Mouse (Mus musculus): ENCODE results near the gene Scg2. TPM values are rescaled to one million over a fixed set of nuclear protein-coding genes. Genes with fewer than 3 reads are reported as not detected.

Scg2 gene
- total and polyA plus RNA-seq, 3 experiments: not detected

DNA sequence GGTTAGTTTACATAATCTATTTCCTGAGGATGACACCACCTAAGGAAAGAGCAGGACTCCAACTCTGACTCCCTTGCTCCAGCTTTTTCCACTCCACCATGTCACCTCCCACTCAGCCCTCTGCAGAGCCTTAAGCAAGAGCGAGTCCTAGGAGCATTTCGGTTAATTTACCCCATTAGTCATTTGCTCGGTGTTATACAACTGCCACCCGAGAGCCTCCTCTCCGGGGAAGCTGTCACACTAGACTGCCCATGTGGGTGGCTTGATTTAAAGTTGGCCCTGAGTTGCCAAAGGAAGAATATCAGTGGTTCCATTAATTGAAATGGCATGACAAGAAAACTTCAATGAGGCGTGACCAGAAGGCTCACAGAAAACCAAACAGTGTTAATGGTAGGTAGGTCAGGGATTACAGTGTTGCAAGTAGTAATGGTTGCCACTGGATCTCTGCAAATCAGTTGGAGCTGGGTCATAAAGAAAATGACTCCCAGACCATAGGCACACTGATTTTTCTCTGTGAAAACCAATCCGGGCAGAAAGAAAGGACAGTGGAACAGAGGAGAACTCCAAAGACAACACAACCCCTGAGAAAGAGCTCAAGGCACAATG is 33.5 kb downstream of the Scg2 start:
- no peak for DNase-seq (ENCODE audit: low read depth, low spot score)
- Histone ChIP-seq H3K4me3 (ENCODE audit: control insufficient read depth in 1 of 2, insufficient read depth in 1 of 2, low read depth in 2 of 2, low read length in 2 of 2) (no peak overlapping the region), H3K9me3 (replicated peaks; ENCODE audit: insufficient read depth, low read length) (no peaks in the 10 kb centered on the region), H3K4me1 (ENCODE audit: control insufficient read depth in 1 of 2, insufficient read depth in 2 of 2, low read length in 2 of 2) (no peaks in the 10 kb centered on the region), H3K9ac (ENCODE audit: control insufficient read depth, low read depth, low read length, poor library complexity, severe bottlenecking) (no peak overlapping the region), H3K27me3 (ENCODE audit: control insufficient read depth in 1 of 2, insufficient read depth in 2 of 2, low read length in 2 of 2) (no peaks in the 10 kb centered on the region), H3K36me3 (ENCODE audit: control insufficient read depth in 1 of 2, insufficient read depth in 2 of 2, low read length in 2 of 2) (no peaks in the 10 kb centered on the region), H3K79me2 (ENCODE audit: control insufficient read depth, insufficient read depth, low read length, poor library complexity) (no peaks in the 10 kb centered on the region), H3K27ac (ENCODE audit: control insufficient read depth, low read depth, low read length) (no peak overlapping the region)
- TF ChIP-seq RAD21 (IDR thresholded peaks at IDR 0.05; ENCODE audit: low read depth, low read length): no peak
- TF ChIP-seq USF2 (IDR thresholded peaks at IDR 0.05; ENCODE audit: borderline replicate concordance in 1 of 2, insufficient read depth in 1 of 2, low read depth in 1 of 2, low read length in 2 of 2): no peak
- no peak for TF ChIP-seq MEF2A (IDR thresholded peaks at IDR 0.05; ENCODE audit: extremely low read depth, insufficient replicate concordance, low read depth, low read length, poor library complexity, severe bottlenecking)
- TF ChIP-seq MXI1 (IDR thresholded peaks at IDR 0.05; ENCODE audit: low read depth, low read length): no peak
- no peak for TF ChIP-seq MYC (IDR thresholded peaks at IDR 0.05; ENCODE audit: low read depth, low read length)
- no peak for TF ChIP-seq MAFK (IDR thresholded peaks at IDR 0.05; ENCODE audit: borderline replicate concordance, low read depth, low read length)
- TF ChIP-seq ETS1 (IDR thresholded peaks at IDR 0.05; ENCODE audit: low read depth, low read length): no peak
- no peak for TF ChIP-seq POLR2AphosphoS2 (IDR thresholded peaks at IDR 0.05; ENCODE audit: low read length)
- TF ChIP-seq RCOR1 (IDR thresholded peaks at IDR 0.05; ENCODE audit: low read depth, low read length): no peak
- no peak for TF ChIP-seq NRF1 (IDR thresholded peaks at IDR 0.05; ENCODE audit: insufficient read depth, low read depth, low read length, poor library complexity, severe bottlenecking)
- no peak for TF ChIP-seq MAZ (IDR thresholded peaks at IDR 0.05; ENCODE audit: low read depth, low read length)
- no peak for TF ChIP-seq TAL1 (IDR thresholded peaks at IDR 0.05; ENCODE audit: low read length)
- no peak for TF ChIP-seq BHLHE40 (IDR thresholded peaks at IDR 0.05; ENCODE audit: borderline replicate concordance, low read depth, low read length)
- TF ChIP-seq POLR2AphosphoS5 (IDR thresholded peaks at IDR 0.05; ENCODE audit: borderline replicate concordance, low read depth, low read length): no peak

DNA sequence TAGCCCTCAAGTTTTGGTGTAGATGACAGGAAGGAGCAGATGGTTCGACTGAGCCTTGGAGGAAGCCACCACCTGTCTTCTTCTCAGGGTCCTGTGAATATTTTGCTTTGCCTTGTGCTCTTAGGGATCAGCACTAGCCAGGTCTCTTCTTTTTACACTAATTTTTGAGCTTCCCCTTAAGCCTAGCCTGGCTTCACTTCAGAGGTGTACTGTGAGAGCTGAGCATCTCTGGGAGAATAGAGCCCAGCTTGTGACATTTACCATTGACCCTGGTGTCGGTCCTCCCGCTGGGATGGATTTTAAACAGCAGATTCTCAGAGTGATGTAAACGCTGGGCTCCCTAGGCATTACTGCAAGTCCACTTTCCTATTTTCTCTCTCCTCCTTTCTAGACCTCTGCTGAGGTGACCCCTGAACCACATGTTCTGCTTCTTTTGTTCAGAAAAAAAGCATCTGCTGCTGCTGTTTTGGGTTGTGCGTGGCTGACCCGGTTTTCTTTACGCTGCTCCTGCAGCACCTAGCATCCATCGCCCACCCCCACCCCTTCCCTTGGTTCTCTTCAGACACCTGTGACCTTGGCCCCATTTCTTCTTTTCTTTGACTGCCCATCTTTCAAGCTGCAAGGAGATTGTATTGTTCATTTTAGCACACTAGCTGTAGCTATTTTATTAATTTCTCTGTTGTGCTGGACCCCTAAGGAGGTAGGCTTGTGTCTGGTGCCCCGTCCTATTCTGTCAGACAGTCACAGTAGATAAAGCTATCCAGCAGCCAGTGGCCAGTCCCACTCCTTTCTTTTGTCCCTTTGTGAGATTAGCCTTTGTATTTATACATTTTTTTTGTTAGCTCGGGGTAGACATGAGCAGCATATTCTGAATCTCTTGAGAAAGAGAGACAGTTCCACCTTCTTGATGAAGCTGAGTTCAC is 38.6 kb downstream of the Scg2 start:
- H3K36me3 ChIP-seq (ENCODE audit: control insufficient read depth in 1 of 2, insufficient read depth in 2 of 2, low read length in 2 of 2): no peaks in the 10 kb centered on the region
- no peaks in the 10 kb centered on the region for H3K9me3 ChIP-seq (replicated peaks; ENCODE audit: insufficient read depth, low read length)
- no peaks in the 10 kb centered on the region for H3K79me2 ChIP-seq (ENCODE audit: control insufficient read depth, insufficient read depth, low read length, poor library complexity)
- no peak overlapping the region for H3K27ac ChIP-seq (ENCODE audit: control insufficient read depth, low read depth, low read length)
- H3K4me3 ChIP-seq (ENCODE audit: control insufficient read depth in 1 of 2, insufficient read depth in 1 of 2, low read depth in 2 of 2, low read length in 2 of 2): no peak overlapping the region
- H3K9ac ChIP-seq (ENCODE audit: control insufficient read depth, low read depth, low read length, poor library complexity, severe bottlenecking): no peak overlapping the region
- TF ChIP-seq UBTF (IDR thresholded peaks at IDR 0.05; ENCODE audit: borderline replicate concordance, insufficient read depth, low read depth, low read length) (no peak), GATA1 (IDR thresholded peaks at IDR 0.05; ENCODE audit: low read depth, low read length) (no peak), SIN3A (IDR thresholded peaks at IDR 0.05; ENCODE audit: low read length) (no peak), JUND (IDR thresholded peaks at IDR 0.05; ENCODE audit: low read depth, low read length) (no peak), POLR2AphosphoS2 (IDR thresholded peaks at IDR 0.05; ENCODE audit: low read length) (no peak), USF2 (IDR thresholded peaks at IDR 0.05; ENCODE audit: borderline replicate concordance in 1 of 2, insufficient read depth in 1 of 2, low read depth in 1 of 2, low read length in 2 of 2) (no peak), SMC3 (IDR thresholded peaks at IDR 0.05; ENCODE audit: low read depth, low read length) (no peak), ZMIZ1 (IDR thresholded peaks at IDR 0.05; ENCODE audit: low read depth, low read length) (no peak)
- no peak for DNase-seq (ENCODE audit: low read depth, low spot score)
- H3K4me1 ChIP-seq (ENCODE audit: control insufficient read depth in 1 of 2, insufficient read depth in 2 of 2, low read length in 2 of 2): no peaks in the 10 kb centered on the region
- H3K27me3 ChIP-seq (ENCODE audit: control insufficient read depth in 1 of 2, insufficient read depth in 2 of 2, low read length in 2 of 2): no peaks in the 10 kb centered on the region

All from MEL (cell line).